Mouse (Mus musculus) thymus, adult 2 months (tissue): ENCODE measurements around the gene Sbf1.
A peak's percentile ranks its signal among the peaks of the same experiment; 100 is the strongest.

ENCODE experiments used
- CTCF ChIP-seq: fragments of 200-500 bp; IDR thresholded peaks from 2 replicates; pipeline ENCODE4 v1.5.1; 2012; ENCODE audit warnings: mild to moderate bottlenecking, control low read depth, low read length, moderate library complexity, borderline replicate concordance; ENCODE audit not compliant: control insufficient read depth, poor library complexity, insufficient read depth; ENCODE audit errors: extremely low read depth
- POLR2A ChIP-seq: fragments of 200-500 bp; IDR thresholded peaks from 2 replicates; pipeline ENCODE4 v1.6.1; 2012; ENCODE audit warnings: mild to moderate bottlenecking, low read length, control low read depth, moderate library complexity; ENCODE audit not compliant: control insufficient read depth, poor library complexity, insufficient read depth; ENCODE audit errors: extremely low read depth

DNA sequence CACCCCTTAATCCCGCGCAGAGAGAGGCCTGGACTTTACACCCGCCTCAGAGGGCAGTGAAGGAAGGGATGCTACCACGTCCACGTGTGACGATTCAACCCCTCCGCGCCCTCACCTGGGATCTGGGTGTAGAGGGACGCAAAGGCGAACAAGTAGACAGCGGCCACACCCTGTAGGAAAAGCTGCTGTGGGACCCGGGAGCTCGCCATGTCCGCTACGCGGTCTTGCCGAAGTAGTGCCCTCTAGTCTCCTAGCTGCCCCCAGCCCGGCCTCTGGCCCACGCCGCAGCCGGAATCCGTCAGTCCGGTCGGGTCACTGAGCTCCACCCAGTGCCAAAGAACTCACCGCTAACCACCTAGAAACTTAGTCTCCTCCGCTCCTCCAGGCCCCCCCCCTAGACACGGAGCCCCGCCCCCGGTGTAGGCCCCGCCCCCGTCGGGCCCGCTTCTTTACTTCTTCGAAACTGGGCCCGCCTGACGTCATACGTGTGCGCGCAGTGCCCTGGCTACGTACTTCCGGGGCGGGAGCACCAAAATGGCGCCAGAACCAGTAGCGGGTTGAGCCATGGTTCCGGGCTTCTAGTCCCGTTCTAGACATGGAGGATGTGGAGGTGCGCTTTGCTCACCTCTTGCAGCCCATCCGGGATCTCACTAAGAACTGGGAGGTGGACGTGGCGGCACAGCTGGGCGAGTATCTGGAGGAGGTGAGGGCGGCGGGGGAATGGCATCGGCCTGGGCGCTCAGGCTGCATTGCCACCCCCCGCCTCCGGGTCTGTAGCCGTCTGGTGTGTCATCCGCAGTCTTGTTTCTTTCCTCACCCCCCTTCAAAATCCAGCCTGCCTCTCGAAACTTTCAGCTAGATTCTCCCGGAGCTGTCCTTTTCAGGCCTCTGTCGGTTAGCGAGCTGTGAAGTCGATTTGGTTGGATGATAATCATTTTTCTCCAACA, 40.4 kb upstream of the Sbf1 start, which contains the start of the genes Lmf2 and Ncaph2:
- TF ChIP-seq CTCF (peak; percentile 43; the same call in 1 of the 2 replicates), POLR2A (peak; percentile 78; the same call in 1 of the 2 replicates)
